Mouse (Mus musculus): ENCODE results near the gene Fam89b. TPM values are rescaled to one million over a fixed set of nuclear protein-coding genes. Genes with fewer than 3 reads are reported as not detected.

Fam89b gene
- polyA plus RNA-seq, 1 experiment: 33.5 TPM

DNA sequence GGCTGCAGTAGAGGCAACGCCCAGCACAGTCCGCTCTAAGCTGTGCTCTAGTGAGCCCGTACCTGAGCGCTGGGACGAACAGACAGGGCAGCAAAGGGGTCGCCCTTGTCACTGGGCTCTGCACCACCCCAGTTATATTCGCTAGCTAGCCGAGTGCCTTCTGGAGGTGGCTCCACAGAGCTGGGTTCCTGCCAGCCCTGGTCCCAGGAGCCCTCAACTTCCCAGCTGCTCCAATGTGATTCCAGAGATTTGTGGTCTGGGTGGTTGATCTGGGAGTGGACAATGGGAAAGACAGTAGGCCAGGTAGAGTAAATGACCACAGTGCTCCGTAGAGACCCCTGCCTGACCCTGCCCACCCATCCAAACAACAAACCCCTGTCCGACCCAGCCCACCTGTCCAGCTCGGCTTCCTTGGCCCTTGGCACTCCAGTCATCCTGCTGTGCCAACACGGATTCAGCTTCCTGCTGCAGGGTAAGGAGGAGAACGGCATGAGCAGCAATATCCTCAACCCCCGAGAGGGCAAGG, 29.5 kb upstream of the Fam89b start:
- H3K4me1 ChIP-seq (ENCODE audit: control insufficient read depth, insufficient read depth, low read length): no peaks in the 10 kb centered on the region
- H3K27ac ChIP-seq (ENCODE audit: control insufficient read depth, insufficient read depth, low read depth, low read length, poor library complexity): no peak overlapping the region
- H3K4me3 ChIP-seq (replicated peaks; ENCODE audit: control insufficient read depth, low read depth, low read length): no peak overlapping the region
- no peak for TF ChIP-seq POLR2A (IDR thresholded peaks at IDR 0.05; ENCODE audit: borderline replicate concordance, control insufficient read depth, low read depth, low read length)
- TF ChIP-seq CTCF (IDR thresholded peaks at IDR 0.05; ENCODE audit: control insufficient read depth, insufficient read depth, low read length): no peak
- 90% methylated on average over 14 of the region's 14 CpGs for WGBS

DNA sequence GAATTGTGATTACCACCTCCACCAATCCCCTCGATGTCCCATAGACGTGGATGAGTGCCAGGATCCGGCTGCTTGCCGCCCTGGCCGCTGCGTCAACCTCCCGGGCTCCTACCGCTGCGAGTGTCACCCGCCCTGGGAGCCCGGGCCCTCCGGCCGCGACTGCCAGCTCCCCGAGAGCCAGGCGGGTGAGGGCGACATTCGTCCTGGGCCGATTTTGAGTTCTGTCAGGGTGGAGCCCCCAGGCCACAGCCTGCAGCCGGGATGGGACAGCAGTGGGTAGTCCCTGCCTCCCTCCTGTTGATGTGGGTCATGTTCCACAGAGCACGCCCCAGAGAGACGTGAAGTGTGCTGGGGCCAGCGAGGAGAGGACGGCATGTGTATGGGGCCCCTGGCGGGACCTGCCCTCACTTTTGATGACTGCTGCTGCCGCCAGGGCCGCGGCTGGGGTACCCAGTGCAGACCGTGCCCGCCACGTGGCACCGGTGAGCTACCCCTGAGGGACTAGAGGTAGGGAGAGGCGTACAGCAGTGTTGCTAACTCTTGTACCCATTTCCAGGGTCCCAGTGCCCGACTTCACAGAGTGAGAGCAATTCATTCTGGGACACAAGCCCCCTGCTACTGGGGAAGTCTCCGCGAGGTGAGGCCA, 27.7 kb upstream of the Fam89b start:
- H3K4me1 ChIP-seq (ENCODE audit: control insufficient read depth, insufficient read depth, low read length): no peaks in the 10 kb centered on the region
- 51% methylated on average over 36 of the region's 36 CpGs for WGBS
- no peak overlapping the region for H3K27ac ChIP-seq (ENCODE audit: control insufficient read depth, insufficient read depth, low read depth, low read length, poor library complexity)
- TF ChIP-seq POLR2A (IDR thresholded peaks at IDR 0.05; ENCODE audit: borderline replicate concordance, control insufficient read depth, low read depth, low read length): no peak
- no peak overlapping the region for H3K4me3 ChIP-seq (replicated peaks; ENCODE audit: control insufficient read depth, low read depth, low read length)

- WGBS: 48% methylated on average over 29 of the region's 29 CpGs
- no peak overlapping the region for H3K4me3 ChIP-seq (replicated peaks; ENCODE audit: control insufficient read depth, low read depth, low read length)
Observed at GRCm38 (mm10) chr19:5756321-5756985, 27.0 kb upstream of the Fam89b start.

GRCm38 (mm10) chr19:5751742-5752141, 22.3 kb upstream of the Fam89b start:
- TF ChIP-seq POLR2A (IDR thresholded peaks at IDR 0.05; ENCODE audit: borderline replicate concordance, control insufficient read depth, low read depth, low read length): no peak
- TF ChIP-seq CTCF (IDR thresholded peaks at IDR 0.05; ENCODE audit: control insufficient read depth, insufficient read depth, low read length): no peak
- Histone ChIP-seq H3K27ac (ENCODE audit: control insufficient read depth, insufficient read depth, low read depth, low read length, poor library complexity) (no peak overlapping the region), H3K4me1 (ENCODE audit: control insufficient read depth, insufficient read depth, low read length) (no peaks in the 10 kb centered on the region), H3K4me3 (replicated peaks; ENCODE audit: control insufficient read depth, low read depth, low read length) (no peak overlapping the region)
- WGBS: 65% methylated on average over 20 of the region's 20 CpGs

More at GRCm38 (mm10) chr19:5756321-5756985, 27.0 kb upstream of the Fam89b start:
- no peak; the same call in 1 of the 2 replicates for TF ChIP-seq POLR2A (IDR thresholded peaks at IDR 0.05; ENCODE audit: borderline replicate concordance, control insufficient read depth, low read depth, low read length)
- TF ChIP-seq CTCF (IDR thresholded peaks at IDR 0.05; ENCODE audit: control insufficient read depth, insufficient read depth, low read length): no peak
- no peaks in the 10 kb centered on the region for H3K4me1 ChIP-seq (ENCODE audit: control insufficient read depth, insufficient read depth, low read length)
- no peak overlapping the region for H3K27ac ChIP-seq (ENCODE audit: control insufficient read depth, insufficient read depth, low read depth, low read length, poor library complexity)

DNA sequence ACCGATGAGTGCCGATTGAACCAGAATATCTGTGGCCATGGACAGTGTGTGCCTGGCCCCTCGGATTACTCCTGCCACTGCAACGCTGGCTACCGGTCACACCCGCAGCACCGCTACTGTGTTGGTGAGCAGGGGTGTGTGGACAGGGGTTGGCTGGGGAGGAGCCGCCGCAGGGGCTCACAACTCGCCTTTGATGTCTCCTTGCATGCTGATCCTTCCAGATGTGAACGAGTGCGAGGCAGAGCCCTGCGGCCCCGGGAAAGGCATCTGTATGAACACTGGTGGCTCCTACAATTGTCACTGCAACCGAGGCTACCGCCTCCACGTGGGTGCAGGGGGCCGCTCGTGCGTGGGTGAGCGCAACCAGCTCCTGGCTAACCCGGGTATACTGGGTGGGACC, 21.5 kb upstream of the Fam89b start:
- Histone ChIP-seq H3K4me3 (replicated peaks; ENCODE audit: control insufficient read depth, low read depth, low read length) (no peak overlapping the region), H3K4me1 (ENCODE audit: control insufficient read depth, insufficient read depth, low read length) (no peaks in the 10 kb centered on the region), H3K27ac (ENCODE audit: control insufficient read depth, insufficient read depth, low read depth, low read length, poor library complexity) (no peak overlapping the region)
- WGBS: 79% methylated on average over 22 of the region's 22 CpGs
- TF ChIP-seq POLR2A (IDR thresholded peaks at IDR 0.05; ENCODE audit: borderline replicate concordance, control insufficient read depth, low read depth, low read length) (no peak), CTCF (IDR thresholded peaks at IDR 0.05; ENCODE audit: control insufficient read depth, insufficient read depth, low read length) (no peak)

DNA sequence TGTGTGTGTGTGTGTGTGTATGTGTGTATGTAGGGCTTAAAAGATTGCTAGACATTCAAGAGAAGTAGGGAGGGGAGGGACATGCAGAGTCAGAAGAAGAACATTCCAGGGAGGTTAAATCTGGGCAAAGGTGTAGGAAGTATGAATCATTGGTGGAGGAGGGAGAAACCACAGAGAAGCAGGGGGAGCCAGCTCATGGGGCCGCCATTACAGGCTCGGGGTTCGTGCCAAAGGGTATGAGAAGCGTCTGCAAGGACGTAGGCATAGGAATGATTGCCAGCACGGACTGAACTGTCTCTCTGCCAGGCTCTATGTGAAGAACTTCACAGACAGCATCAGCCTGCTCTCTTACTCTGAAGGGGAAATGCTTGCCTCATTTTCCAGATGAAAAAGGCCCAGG, 20.0 kb upstream of the Fam89b start:
- WGBS: 65% methylated on average over 6 of the region's 6 CpGs

DNA sequence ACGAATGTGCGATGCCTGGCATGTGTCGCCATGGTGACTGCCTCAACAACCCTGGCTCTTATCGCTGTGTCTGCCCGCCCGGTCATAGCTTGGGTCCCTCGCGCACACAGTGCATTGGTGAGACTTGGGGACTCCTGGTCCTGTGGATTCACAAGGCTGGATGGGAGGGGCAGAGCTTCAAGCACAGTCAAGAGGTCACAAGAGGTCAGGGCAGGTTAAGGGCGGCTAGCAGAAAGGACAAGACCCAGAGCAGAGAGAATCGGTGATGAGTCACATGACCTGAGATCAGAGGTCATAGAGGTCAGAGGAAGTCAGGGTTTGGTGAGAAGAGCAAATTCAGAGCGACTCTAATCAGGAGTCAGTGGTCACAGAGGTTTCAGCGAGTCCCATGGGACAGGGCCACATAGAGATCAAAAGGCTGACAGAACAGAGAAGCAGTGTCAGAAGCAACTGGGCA, 17.5 kb upstream of the Fam89b start:
- Histone ChIP-seq H3K27ac (ENCODE audit: control insufficient read depth, insufficient read depth, low read depth, low read length, poor library complexity) (no peak overlapping the region), H3K4me1 (ENCODE audit: control insufficient read depth, insufficient read depth, low read length) (no peaks in the 10 kb centered on the region), H3K4me3 (replicated peaks; ENCODE audit: control insufficient read depth, low read depth, low read length) (no peak overlapping the region)
- 78% methylated on average over 12 of the region's 12 CpGs for WGBS
- TF ChIP-seq POLR2A (IDR thresholded peaks at IDR 0.05; ENCODE audit: borderline replicate concordance, control insufficient read depth, low read depth, low read length) (no peak), CTCF (IDR thresholded peaks at IDR 0.05; ENCODE audit: control insufficient read depth, insufficient read depth, low read length) (no peak)

More for the DNA sequence above, 20.0 kb upstream of the Fam89b start:
- TF ChIP-seq CTCF (IDR thresholded peaks at IDR 0.05; ENCODE audit: control insufficient read depth, insufficient read depth, low read length) (no peak), POLR2A (IDR thresholded peaks at IDR 0.05; ENCODE audit: borderline replicate concordance, control insufficient read depth, low read depth, low read length) (no peak)
- Histone ChIP-seq H3K4me3 (replicated peaks; ENCODE audit: control insufficient read depth, low read depth, low read length) (no peak overlapping the region), H3K4me1 (ENCODE audit: control insufficient read depth, insufficient read depth, low read length) (no peaks in the 10 kb centered on the region), H3K27ac (ENCODE audit: control insufficient read depth, insufficient read depth, low read depth, low read length, poor library complexity) (no peak overlapping the region)

Measured in bone marrow, adult 2 months (tissue).